Mouse (Mus musculus): Measurements from ENCODE around the gene Tiam1. TPM values are rescaled to one million over a fixed set of nuclear protein-coding genes. Genes with fewer than 3 reads are reported as not detected.

The Tiam1 gene
- polyA plus RNA-seq, 1 experiment from 2014 or later: 31.5 TPM

DNA sequence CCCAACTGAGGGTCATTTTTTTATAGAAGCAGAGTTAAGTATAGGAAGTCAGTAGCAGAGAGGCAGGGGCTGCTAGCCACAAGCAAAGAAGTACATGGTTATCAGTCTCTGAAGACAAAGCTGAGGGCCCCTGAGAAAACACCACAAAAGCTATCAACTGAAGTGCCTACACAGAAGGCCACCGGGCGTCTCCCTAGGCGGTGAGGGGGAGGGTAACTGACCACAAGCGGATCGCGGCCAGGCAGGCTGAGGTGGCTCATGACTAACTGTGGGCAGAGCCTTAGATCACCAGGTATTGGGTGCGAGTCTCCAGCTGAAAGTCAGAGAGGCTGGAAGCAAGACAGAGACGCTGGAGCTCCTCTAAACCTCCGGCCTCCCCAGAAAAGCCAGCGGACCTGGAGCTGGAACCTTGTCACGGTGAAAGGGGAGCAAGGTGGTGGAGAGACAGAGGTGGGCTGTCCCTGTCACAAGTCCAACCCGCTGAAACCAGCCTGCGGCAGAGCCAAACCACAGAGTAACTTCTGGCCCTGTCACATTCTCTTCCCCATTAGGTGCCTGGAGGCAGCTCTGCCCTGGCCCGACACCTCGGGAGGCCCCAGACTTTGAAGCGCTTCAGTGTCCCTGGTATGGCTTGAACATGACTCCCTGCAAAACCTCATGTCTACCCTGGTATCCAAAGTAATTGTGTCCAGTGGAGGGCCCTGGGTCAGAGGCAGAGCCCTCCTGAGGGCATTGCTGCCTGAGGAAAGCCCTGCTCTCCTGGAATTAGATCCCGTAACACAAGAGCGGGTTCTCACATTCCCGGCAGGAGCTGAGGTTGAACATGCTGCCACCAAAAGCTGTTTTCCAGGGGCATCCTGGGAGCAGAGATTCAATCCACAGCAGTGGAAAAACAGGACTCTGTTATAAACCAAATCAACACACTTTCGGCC, 271.3 kb downstream of the Tiam1 start:
- no peak for ATAC-seq (ENCODE audit: low FRiP score)
- Histone ChIP-seq H3K4me3 (replicated peaks) (no peak overlapping the region), H3K27ac (no peak overlapping the region), H3K36me3 (replicated peaks) (peaks cover 20% of the 10 kb centered on the region), H3K4me2 (no peak overlapping the region), H3K4me1 (peaks cover 27% of the 10 kb centered on the region), H3K9me3 (no peaks in the 10 kb centered on the region), H3K27me3 (no peaks in the 10 kb centered on the region), H3K9ac (no peak overlapping the region)
- WGBS: 85% methylated on average over 20 of the region's 20 CpGs

DNA sequence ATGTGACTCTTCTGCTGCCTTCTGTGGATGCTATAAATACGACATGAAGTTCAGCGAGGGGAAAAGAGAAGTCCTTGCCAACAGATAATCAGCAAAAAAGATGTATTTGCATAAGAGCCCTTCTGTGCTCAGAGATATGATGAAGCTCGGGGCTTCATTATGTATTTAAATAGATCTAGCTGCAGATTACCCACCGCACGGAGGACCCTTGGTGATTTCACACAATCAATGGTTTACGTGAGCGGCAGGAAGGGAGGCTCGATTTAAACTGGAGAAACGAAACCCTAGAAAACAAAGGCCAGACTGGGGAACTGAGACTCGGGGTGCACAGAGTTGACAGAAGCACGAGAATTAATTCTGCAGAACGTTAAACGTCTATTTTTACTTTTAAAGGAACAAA, 272.2 kb downstream of the Tiam1 start:
- WGBS: 71% methylated on average over 13 of the region's 13 CpGs
- Histone ChIP-seq H3K4me2 (no peak overlapping the region), H3K36me3 (replicated peaks) (peaks cover 24% of the 10 kb centered on the region), H3K9me3 (peaks cover under 1% of the 10 kb centered on the region; the same call in 1 of the 2 replicates), H3K27me3 (no peaks in the 10 kb centered on the region), H3K9ac (no peak overlapping the region), H3K27ac (no peak overlapping the region), H3K4me3 (replicated peaks) (no peak overlapping the region), H3K4me1 (peaks cover 27% of the 10 kb centered on the region)
- no peak for ATAC-seq (ENCODE audit: low FRiP score)

GRCm38 (mm10) chr16:89870059-89870458, 273.5 kb downstream of the Tiam1 start:
- Histone ChIP-seq H3K9me3 (peaks cover 5% of the 10 kb centered on the region; the same call in 1 of the 2 replicates), H3K27me3 (no peaks in the 10 kb centered on the region)
- WGBS: 94% methylated on average over 6 of the region's 6 CpGs

GRCm38 (mm10) chr16:89868502-89868901, 275.1 kb downstream of the Tiam1 start:
- WGBS: 88% methylated on average over 3 of the region's 3 CpGs
- H3K36me3 ChIP-seq (replicated peaks): peaks cover 25% of the 10 kb centered on the region; the same call in 1 of the 2 replicates

More at GRCm38 (mm10) chr16:89870059-89870458, 273.5 kb downstream of the Tiam1 start:
- Histone ChIP-seq H3K9ac (no peak overlapping the region), H3K36me3 (replicated peaks) (peaks cover 22% of the 10 kb centered on the region; the same call in 1 of the 2 replicates), H3K4me1 (peaks cover 26% of the 10 kb centered on the region), H3K4me3 (replicated peaks) (no peak overlapping the region), H3K27ac (no peak overlapping the region), H3K4me2 (no peak overlapping the region)
- ATAC-seq (ENCODE audit: low FRiP score): no peak

DNA sequence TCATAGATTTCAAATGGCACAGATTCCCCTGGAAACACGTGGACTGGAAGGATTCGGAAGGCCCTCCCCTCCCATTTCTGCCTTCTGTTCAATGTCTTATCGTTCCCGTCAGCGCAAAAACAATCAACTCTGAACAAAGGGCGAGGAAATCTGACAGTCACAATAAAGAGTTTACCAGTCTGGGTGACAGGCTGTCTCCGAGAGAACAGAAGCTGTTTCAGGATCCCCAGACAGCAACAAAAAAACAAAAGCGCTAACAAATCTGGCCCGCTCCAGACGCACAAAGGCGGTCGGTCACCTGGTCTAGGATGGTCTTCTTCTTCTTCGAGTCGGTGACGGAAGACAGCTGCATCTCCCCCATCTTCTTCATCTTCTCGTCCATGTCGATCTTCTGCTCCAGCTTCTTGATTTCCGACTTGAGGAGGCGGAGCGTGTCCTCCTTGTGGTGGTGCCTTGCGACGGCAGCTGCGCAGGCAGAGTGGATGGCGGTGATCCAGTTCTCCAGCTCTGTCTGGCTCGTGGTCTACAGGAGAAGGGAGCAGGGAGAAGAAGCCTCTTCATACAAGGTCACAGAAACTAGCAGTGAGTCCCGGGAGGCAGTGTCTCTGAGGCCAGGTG, 276.2 kb downstream of the Tiam1 start:
- Histone ChIP-seq H3K36me3 (replicated peaks) (peaks cover 25% of the 10 kb centered on the region; the same call in 1 of the 2 replicates), H3K27me3 (no peaks in the 10 kb centered on the region), H3K4me2 (no peak overlapping the region), H3K27ac (no peak overlapping the region), H3K9me3 (peaks cover 5% of the 10 kb centered on the region; the same call in 1 of the 2 replicates), H3K4me1 (peaks cover 21% of the 10 kb centered on the region), H3K4me3 (replicated peaks) (no peak overlapping the region), H3K9ac (no peak overlapping the region)
- ATAC-seq (ENCODE audit: low FRiP score): no peak
- 85% methylated on average over 26 of the region's 26 CpGs for WGBS

More at GRCm38 (mm10) chr16:89868502-89868901, 275.1 kb downstream of the Tiam1 start:
- H3K4me3 ChIP-seq (replicated peaks): no peak overlapping the region
- no peak overlapping the region for H3K27ac ChIP-seq
- H3K4me2 ChIP-seq: no peak overlapping the region
- H3K27me3 ChIP-seq: no peaks in the 10 kb centered on the region
- no peak for ATAC-seq (ENCODE audit: low FRiP score)
- peaks cover 5% of the 10 kb centered on the region; the same call in 1 of the 2 replicates for H3K9me3 ChIP-seq
- peaks cover 16% of the 10 kb centered on the region for H3K4me1 ChIP-seq
- H3K9ac ChIP-seq: no peak overlapping the region

DNA sequence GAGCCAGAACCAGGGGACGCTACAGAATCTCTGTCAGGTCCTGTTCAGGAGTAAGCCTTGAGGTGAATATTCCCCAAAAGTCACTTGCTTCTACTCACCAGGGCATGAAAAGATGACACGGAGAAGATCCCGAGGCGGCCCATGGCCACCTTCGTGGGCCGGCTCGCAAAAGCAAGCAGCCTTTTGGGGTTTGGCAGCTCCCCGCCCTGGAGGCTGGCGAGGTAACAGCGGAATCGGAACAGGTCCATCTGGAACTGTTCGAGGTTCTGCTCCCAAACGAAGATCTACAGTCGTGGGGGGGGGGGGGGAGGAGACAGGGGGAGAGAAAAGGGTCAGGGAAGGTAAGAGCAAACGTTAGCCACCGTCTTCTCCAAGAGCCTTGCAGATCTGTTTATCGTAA, 278.4 kb downstream of the Tiam1 start:
- Histone ChIP-seq H3K4me2 (no peak overlapping the region), H3K27me3 (no peaks in the 10 kb centered on the region), H3K4me1 (peaks cover 22% of the 10 kb centered on the region), H3K4me3 (replicated peaks) (no peak overlapping the region), H3K27ac (no peak overlapping the region), H3K36me3 (replicated peaks) (peaks cover 23% of the 10 kb centered on the region; the same call in 1 of the 2 replicates), H3K9me3 (peaks cover 5% of the 10 kb centered on the region; the same call in 1 of the 2 replicates), H3K9ac (no peak overlapping the region)
- no peak for ATAC-seq (ENCODE audit: low FRiP score)
- 86% methylated on average over 17 of the region's 17 CpGs for WGBS

DNA sequence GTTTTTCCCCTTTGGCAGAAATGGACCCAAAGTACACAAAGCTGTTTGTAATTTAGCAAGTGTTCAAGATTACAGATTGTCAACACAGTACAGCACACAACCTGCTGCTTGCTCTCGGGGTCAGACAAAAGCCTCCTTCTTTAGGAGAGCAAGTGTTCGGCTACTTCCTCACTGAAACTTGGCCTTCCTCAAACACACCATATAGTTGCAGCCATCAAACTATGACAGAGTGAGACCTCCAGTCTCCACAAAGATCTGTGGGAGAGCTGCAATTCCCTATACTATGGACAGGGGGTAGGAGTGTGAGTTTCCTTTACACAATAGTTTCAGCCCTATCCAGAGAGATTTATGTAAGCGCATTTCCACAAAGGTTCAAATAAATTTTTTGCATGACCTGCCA, 278.9 kb downstream of the Tiam1 start:
- peaks cover 5% of the 10 kb centered on the region; the same call in 1 of the 2 replicates for H3K9me3 ChIP-seq
- H3K4me3 ChIP-seq (replicated peaks): no peak overlapping the region
- 71% methylated on average over 3 of the region's 3 CpGs for WGBS
- no peaks in the 10 kb centered on the region for H3K27me3 ChIP-seq
- no peak for ATAC-seq (ENCODE audit: low FRiP score)
- peaks cover 22% of the 10 kb centered on the region for H3K4me1 ChIP-seq
- H3K4me2 ChIP-seq: no peak overlapping the region
- H3K27ac ChIP-seq: no peak overlapping the region
- no peak overlapping the region for H3K9ac ChIP-seq
- peaks cover 26% of the 10 kb centered on the region; the same call in 1 of the 2 replicates for H3K36me3 ChIP-seq (replicated peaks)

DNA sequence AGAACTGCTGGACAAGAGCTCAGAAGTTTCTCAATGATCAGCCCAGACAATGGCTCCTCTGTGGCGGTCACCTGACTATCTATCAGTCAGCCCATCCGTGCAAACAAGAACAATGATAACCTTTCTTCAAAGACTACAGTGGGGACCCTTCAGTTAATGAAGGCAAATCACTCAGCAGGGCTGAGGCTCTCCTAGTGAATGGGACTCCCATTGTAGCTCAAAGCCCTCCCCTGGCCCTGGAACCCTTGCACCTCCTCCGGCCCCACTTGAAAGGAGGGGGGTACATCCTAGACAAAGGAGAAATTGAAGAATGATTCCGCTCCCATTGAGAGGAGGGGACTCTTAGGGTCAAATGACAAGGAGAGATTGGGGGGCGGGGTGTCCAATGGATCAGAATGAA, 280.3 kb downstream of the Tiam1 start:
- whole genome bisulfite sequencing: 7% methylated on average over 5 of the region's 5 CpGs

GRCm38 (mm10) chr16:89861531-89861930, 282.0 kb downstream of the Tiam1 start:
- no peak overlapping the region for H3K9ac ChIP-seq
- H3K27ac ChIP-seq: no peak overlapping the region
- no peak overlapping the region for H3K4me2 ChIP-seq
- 58% methylated on average over 5 of the region's 5 CpGs for WGBS
- no peak overlapping the region for H3K4me3 ChIP-seq (replicated peaks)
- H3K9me3 ChIP-seq: peaks cover 5% of the 10 kb centered on the region; the same call in 1 of the 2 replicates
- peaks cover 22% of the 10 kb centered on the region for H3K4me1 ChIP-seq
- no peaks in the 10 kb centered on the region for H3K27me3 ChIP-seq
- H3K36me3 ChIP-seq (replicated peaks): peaks cover 12% of the 10 kb centered on the region; the same call in 1 of the 2 replicates
- ATAC-seq (ENCODE audit: low FRiP score): no peak

More for the DNA sequence above, 280.3 kb downstream of the Tiam1 start:
- no peak overlapping the region for H3K27ac ChIP-seq
- H3K9me3 ChIP-seq: peaks cover 5% of the 10 kb centered on the region; the same call in 1 of the 2 replicates
- peaks cover 26% of the 10 kb centered on the region for H3K36me3 ChIP-seq (replicated peaks)
- no peak overlapping the region for H3K4me3 ChIP-seq (replicated peaks)
- peak; percentile 73 for ATAC-seq (ENCODE audit: low FRiP score)
- no peak overlapping the region for H3K9ac ChIP-seq
- peaks cover 22% of the 10 kb centered on the region for H3K4me1 ChIP-seq
- no peak overlapping the region for H3K4me2 ChIP-seq
- H3K27me3 ChIP-seq: no peaks in the 10 kb centered on the region

DNA sequence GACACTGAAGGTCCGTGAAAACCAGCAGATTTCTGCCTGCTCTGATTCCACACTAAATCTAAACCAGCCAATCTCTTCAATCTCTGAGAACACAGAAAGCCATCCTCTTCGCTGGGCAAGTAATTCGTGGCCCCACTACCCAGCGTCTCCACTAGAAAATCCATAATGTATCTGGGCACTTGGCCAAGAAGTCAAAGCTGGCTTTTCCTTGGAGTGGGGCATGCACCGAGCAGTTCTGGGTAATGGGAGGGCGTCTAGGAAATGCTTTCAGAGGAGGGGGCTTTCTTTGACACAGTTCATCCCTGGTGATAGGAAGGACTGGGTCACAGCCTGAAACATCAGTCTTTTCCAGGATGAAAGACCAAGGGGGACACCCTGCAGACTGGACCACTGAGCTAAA, 282.9 kb downstream of the Tiam1 start:
- Histone ChIP-seq H3K9ac (no peak overlapping the region), H3K9me3 (no peaks in the 10 kb centered on the region), H3K27ac (no peak overlapping the region), H3K4me3 (replicated peaks) (no peak overlapping the region), H3K4me2 (no peak overlapping the region), H3K27me3 (no peaks in the 10 kb centered on the region), H3K36me3 (replicated peaks) (peaks cover 7% of the 10 kb centered on the region; the same call in 1 of the 2 replicates), H3K4me1 (peaks cover 22% of the 10 kb centered on the region)
- no peak for ATAC-seq (ENCODE audit: low FRiP score)
- WGBS: 70% methylated on average over 6 of the region's 6 CpGs

GRCm38 (mm10) chr16:89857666-89858065, 285.9 kb downstream of the Tiam1 start:
- ATAC-seq (ENCODE audit: low FRiP score): no peak
- Histone ChIP-seq H3K9ac (no peak overlapping the region), H3K27me3 (no peaks in the 10 kb centered on the region), H3K4me3 (replicated peaks) (no peak overlapping the region), H3K4me1 (peaks cover 11% of the 10 kb centered on the region), H3K36me3 (replicated peaks) (peaks cover 4% of the 10 kb centered on the region; the same call in 1 of the 2 replicates), H3K9me3 (no peaks in the 10 kb centered on the region), H3K27ac (no peak overlapping the region), H3K4me2 (no peak overlapping the region)
- WGBS: 80% methylated on average over 3 of the region's 3 CpGs

DNA sequence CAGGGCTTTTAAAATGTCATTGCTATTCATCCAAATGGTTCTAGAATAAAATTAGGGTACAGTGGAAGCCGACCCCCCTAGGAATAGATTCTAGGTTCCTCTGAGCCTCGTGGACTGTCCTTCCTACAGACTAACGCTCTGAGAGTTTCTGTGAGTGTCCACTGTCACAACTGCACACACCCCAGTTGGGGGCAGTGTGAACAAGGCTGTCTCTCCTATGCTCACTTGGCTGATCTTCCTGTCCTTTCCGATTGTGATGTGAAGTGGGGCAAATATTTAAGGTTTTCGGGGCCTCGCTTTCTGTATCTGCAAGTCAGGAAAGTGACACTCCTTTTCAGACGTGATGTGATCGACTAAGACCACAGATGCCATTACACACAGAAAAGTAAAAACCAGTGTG, 288.8 kb downstream of the Tiam1 start:
- H3K9ac ChIP-seq: no peak overlapping the region
- no peaks in the 10 kb centered on the region; the same call in 1 of the 2 replicates for H3K36me3 ChIP-seq (replicated peaks)
- H3K9me3 ChIP-seq: no peaks in the 10 kb centered on the region
- no peak overlapping the region for H3K4me2 ChIP-seq
- no peaks in the 10 kb centered on the region for H3K27me3 ChIP-seq
- no peaks in the 10 kb centered on the region for H3K4me1 ChIP-seq
- 87% methylated on average over 8 of the region's 8 CpGs for WGBS
- no peak overlapping the region for H3K4me3 ChIP-seq (replicated peaks)
- no peak overlapping the region for H3K27ac ChIP-seq
- no peak for ATAC-seq (ENCODE audit: low FRiP score)

All from forebrain, embryonic 12.5 days (tissue).